Mouse (Mus musculus) splenic B cell, adult 2 months (primary cell): Measurements from ENCODE around the gene Tbc1d9b.

Experiments used
- DNase-seq: peaks from one replicate; pipeline ENCODE4 v3.0.0-alpha.2; 2011; ENCODE audit warnings: low read depth, low spot score
- H3K27me3 ChIP-seq: 2 replicates; pipeline ENCODE4 v1.6.1; 2012; ENCODE audit warnings: mild to moderate bottlenecking, low read length, moderate library complexity, mixed read lengths; ENCODE audit not compliant: control insufficient read depth, poor library complexity, insufficient read depth, severe bottlenecking
- H3K36me3 ChIP-seq: 2 replicates; pipeline ENCODE4 v1.6.1; 2012; ENCODE audit warnings: mild to moderate bottlenecking, low read length, moderate library complexity, mixed read lengths; ENCODE audit not compliant: control insufficient read depth, poor library complexity, insufficient read depth, severe bottlenecking

Gene Tbc1d9b

DNA sequence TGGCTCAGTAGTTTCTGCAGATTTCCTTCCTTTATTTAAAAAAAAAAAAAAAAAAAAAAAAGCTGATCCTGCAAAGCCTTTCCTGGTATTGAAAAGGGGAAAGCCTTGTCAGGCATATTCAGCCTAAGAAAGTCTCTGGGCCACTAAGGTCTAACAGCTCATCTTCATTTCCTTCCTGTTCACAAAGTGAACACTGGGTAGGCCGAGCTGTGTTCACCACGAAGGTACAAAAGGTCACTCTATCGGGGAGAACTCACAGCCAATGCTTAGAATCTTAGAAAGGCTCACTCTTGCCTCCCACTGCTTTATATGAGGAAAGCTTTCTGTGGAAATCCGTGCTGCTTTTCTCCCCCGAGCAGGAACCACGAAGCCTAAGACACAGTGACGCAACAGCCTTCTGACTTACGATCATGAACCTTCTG lies 22.4 kb upstream of the Tbc1d9b start:
- no peak for DNase-seq
- Histone ChIP-seq H3K36me3 (no peaks in the 10 kb centered on the region; the same call in 1 of the 2 replicates), H3K27me3 (no peaks in the 10 kb centered on the region)

DNA sequence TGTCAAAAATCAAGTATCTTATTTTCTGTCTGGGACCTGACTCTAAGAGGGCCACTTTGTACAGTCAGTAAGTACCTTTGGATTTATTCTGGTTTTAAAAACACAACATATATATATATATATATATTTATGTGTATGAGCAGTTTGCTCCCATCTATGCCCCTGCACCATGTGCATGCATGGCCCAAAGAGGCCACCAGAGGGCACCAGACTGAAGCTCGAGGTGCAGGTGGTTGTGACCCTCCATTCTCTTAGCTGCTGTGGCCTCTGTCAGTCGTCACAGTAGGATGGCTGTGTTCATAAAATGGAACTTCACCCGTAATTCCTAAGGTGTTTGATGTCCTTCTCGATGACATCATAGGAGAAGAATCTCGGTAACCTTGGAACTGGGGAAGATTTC lies 16.9 kb upstream of the Tbc1d9b start:
- Histone ChIP-seq H3K36me3 (no peaks in the 10 kb centered on the region), H3K27me3 (no peaks in the 10 kb centered on the region)
- peak; percentile 89 for DNase-seq

DNA sequence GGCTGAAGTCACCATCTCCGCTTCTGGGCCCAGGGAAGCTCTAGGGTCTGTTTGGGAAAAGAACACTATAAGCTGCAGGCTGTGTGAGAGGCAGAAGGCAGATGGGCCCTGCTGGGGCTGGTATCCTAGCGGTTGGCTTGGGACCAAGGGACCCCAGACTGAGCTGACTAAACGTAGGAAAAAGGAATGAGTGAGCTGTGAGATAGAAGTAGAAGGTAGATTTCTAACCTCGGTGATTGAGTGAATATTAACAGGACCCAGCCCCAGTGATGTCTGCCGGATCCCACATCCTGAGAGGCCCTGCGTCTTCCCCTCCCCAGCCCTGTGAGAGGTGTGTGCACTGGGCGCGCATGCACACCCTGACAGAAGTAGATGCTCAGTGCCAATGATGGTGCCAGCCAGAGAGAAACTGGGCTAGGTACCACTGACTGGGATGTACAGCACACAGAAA lies 8.5 kb upstream of the Tbc1d9b start:
- Histone ChIP-seq H3K27me3 (no peaks in the 10 kb centered on the region), H3K36me3 (no peaks in the 10 kb centered on the region; the same call in 1 of the 2 replicates)
- no peak for DNase-seq

DNA sequence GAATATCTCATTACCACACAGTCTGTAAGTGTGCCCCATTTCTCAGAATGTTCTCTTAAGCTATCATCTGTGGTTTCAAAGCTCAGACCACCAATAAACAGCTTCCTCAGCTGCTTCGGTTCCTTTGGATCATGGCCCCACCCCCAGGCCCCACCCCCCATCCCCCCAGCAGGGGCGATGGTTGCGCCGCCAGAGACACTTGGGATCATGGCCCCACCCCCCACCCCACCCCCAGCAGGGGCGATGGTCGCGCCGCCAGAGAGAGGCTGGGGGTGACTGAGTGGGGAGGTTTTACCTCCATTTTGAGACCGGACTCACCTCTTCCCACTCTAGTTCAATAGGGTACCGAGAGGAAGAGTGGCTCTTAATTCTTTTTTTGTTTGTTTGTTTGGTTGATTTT lies 3.4 kb upstream of the Tbc1d9b start:
- H3K27me3 ChIP-seq: no peaks in the 10 kb centered on the region
- no peak for DNase-seq
- no peaks in the 10 kb centered on the region for H3K36me3 ChIP-seq

DNA sequence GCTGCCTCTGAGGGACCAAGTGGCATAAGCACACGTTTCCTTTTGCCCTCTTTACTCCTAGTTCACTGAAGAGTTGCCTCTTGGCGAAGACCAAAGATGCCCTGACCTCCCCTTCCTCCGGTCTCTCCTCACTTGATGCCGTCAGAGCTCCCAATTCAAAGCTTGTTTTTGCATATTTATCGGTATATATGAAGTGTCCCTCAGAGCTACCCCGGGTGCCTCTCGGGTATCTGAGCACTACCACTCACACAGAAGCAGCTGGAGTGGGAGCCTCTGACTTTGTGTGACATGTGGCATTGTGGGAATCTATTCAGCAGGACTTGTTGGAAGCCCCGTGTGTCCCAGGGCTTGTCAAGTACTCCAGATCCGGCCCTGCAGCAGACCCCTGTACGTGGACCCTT lies 605 bp downstream of the Tbc1d9b start:
- no peaks in the 10 kb centered on the region for H3K36me3 ChIP-seq
- H3K27me3 ChIP-seq: no peaks in the 10 kb centered on the region
- peak; percentile 5 for DNase-seq

DNA sequence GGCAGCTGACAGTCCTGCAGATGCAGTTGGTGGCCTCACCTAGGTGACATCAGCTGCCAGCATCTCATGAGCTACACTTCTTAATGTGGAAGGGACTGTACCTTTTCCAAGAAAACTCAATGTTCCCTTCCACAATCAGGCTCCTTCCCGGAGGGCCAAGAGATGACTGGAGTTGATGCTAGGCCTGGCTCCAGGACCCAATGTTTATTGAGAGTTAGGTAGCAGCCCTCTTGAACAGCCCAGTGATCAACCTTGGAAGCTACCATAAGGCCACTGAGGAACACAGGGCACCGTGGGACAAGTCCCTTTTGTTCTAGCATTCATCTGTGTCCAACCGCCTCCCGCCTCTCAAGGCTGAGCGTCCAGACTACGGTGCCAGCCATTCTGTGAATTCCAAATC lies 1.1 kb downstream of the Tbc1d9b start:
- H3K27me3 ChIP-seq: no peaks in the 10 kb centered on the region
- no peaks in the 10 kb centered on the region for H3K36me3 ChIP-seq
- no peak for DNase-seq

DNA sequence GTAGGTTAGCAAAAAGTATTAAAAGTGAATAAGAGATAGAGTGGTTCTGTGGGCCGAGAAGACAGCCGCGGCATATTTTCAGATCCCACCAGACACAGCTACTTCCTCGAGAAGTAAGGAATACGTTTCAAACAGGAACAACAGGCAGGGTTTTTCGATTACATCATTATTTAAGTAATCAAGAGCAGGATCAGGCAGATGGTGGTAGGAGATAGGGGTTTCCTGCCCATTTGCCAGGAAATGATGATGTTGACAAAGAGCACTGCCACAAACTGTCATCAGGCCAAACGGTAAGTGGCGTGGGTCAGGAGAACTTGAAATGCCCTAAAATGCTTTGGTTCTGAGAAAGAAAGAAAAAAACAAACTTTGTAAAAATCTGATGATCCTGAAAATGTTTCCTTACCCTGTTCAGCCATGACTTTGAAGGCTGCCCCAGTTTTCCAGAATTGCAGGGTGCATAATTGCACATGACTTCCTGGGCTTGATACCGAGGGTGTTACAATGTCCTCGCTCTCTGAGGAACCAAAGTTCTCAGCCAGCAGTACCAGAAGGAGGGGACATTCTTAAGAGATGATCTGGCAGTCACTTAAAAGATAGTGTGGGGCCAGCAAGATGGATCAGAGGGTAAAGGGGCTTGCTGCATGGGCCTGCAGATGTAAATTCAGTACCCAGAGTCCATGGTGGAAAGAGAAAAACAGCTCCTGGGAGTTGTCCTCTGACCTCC lies 3.1 kb downstream of the Tbc1d9b start:
- DNase-seq: no peak
- Histone ChIP-seq H3K36me3 (peaks cover 1% of the 10 kb centered on the region; the same call in 1 of the 2 replicates), H3K27me3 (no peaks in the 10 kb centered on the region)

DNA sequence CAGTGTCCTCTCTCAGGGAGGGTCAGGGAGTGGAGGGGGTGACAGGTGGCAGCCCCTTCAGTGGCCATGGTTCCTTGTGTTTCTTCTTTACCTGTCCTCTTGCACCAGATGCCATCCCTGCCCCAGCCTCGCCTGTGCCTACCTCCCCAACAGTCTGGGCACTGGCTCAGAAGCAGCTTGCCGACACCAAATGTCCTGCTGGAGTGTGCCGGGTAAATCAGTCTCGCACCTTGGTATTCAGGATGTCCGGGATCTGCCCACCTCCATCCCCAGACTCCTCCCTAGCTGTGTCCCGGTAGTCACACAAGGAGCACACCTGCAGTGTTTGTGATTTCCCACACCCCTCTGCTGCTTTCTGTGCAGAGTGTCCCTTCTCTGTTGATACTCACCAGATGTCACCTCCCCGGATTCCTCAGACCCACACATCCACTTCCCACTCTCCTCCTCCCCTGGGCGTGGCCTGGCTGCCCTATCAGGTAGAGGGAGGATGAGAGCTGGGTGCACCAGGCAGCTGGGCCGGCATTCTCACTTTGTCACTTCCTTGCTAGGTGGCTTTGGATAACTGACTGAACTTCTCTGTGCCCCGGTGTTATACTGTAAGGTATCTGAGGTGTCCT lies 7.1 kb downstream of the Tbc1d9b start:
- DNase-seq: no peak
- Histone ChIP-seq H3K36me3 (peaks cover 6% of the 10 kb centered on the region; the same call in 1 of the 2 replicates), H3K27me3 (no peaks in the 10 kb centered on the region)

DNA sequence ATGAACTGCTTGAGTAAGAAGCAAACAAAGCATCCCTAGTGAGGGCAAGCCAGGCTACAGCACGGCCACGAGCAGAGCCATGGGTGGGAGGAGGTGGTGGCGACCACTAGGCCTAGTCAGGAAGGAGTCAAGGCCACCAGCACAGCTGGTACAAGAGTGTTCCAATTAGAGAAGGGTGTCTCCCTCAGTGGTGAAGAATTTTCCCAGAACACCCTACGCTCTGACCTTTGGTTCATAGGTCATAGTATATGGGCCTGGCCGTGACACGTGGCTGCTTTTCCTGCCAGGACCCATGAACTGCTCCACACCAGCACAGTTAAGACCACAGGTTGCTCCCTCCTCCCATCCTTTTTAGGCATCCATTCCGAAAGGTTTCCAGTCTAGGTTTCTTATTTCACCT lies 8.4 kb downstream of the Tbc1d9b start:
- peaks cover 6% of the 10 kb centered on the region; the same call in 1 of the 2 replicates for H3K36me3 ChIP-seq
- H3K27me3 ChIP-seq: no peaks in the 10 kb centered on the region
- no peak for DNase-seq

DNA sequence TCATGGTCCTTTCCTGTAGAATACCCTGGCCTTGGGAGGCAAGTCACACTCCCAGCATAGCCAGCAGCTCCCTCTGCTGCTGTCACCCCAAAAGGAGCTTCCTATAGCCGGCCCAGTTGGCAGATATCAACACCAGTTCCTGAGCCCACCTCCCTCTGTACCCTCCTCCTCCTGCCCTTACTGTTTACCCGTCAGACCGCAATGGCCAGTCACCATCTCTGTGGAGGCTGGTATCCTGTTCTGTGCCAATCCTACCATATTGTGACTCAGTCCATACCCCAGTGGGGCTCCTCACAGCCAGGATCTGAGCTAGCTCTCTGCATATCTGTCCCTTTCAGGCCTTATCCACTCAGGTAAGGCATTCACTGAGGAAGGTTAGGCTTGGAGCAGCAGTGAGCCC lies 14.3 kb downstream of the Tbc1d9b start:
- Histone ChIP-seq H3K27me3 (no peaks in the 10 kb centered on the region), H3K36me3 (peaks cover 2% of the 10 kb centered on the region)
- no peak for DNase-seq

DNA sequence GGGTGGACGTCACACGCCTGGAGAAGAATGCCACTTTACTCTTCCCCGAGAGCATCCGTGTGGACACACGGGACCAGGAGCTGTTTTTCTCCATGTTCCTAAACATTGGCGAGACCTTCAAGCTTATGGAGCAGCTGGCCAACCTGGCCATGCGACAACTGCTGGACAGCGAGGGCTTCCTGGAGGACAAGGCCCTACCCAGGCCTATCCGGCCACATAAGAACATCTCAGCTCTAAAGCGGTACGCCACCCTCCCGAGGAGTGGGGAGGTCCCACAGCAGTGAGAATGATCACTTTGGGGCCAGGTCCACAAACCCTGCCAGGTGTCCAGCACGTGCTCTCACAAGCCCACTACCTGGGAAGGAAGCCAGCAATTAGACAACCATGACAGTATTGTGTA lies 14.9 kb downstream of the Tbc1d9b start:
- no peak for DNase-seq
- peaks cover 2% of the 10 kb centered on the region for H3K36me3 ChIP-seq
- H3K27me3 ChIP-seq: no peaks in the 10 kb centered on the region

DNA sequence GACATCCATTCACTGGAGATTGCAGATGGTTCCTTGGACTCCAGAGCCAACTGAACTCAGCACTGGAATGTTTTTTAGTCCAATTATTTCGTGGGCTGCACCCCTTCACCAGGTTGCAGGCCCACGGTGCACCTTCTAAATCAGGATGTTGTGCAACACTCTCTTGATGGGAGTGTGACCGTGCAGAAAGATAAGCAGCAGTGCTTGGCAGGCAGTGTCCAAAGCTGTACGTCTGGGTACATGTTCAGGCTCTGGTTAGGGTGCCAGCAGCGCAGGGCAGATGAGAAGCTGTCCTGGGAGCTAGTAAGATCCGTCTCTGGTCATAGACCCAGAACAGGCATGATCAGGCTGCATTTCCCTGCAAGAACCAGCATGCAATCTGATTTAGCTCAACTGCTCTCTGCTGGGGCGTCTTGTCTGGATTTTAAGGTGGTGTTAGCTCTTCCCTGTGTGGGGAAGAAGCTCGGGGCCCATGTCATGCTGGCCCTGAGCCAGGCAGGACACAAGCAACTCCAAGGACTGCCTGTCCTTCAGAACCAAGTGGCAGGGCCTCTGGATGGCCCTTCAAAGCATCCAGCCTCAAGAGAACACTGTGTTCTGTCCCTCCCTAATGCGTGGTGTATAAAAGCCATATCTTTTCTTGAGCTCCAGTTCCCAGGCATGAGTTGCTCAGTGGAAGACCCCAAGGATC lies 16.2 kb downstream of the Tbc1d9b start:
- DNase-seq: no peak
- Histone ChIP-seq H3K36me3 (peaks cover 8% of the 10 kb centered on the region), H3K27me3 (no peaks in the 10 kb centered on the region)

DNA sequence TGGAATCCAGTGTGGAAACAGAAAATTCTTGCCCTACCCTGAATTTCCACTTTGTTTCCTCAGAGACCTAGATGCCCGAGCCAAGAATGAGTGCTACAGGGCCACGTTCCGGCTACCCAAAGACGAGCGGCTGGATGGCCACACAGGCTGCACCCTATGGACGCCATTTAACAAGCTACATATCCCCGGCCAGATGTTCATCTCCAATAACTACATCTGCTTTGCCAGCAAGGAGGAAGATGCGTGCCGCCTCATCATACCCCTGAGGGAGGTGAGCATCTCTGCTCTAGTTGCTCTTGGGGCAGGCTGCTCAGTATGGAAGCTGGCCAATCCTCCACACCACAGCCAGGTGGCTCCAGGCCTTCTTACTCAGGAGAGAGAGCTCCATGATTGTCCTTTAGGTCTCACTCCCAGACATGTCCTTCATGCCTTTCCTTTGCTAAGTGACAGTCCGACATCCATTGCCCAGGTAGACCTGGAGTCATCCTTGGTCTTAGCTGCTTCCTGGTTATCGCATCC lies 16.8 kb downstream of the Tbc1d9b start:
- no peaks in the 10 kb centered on the region for H3K27me3 ChIP-seq
- DNase-seq: no peak
- peaks cover 6% of the 10 kb centered on the region for H3K36me3 ChIP-seq

DNA sequence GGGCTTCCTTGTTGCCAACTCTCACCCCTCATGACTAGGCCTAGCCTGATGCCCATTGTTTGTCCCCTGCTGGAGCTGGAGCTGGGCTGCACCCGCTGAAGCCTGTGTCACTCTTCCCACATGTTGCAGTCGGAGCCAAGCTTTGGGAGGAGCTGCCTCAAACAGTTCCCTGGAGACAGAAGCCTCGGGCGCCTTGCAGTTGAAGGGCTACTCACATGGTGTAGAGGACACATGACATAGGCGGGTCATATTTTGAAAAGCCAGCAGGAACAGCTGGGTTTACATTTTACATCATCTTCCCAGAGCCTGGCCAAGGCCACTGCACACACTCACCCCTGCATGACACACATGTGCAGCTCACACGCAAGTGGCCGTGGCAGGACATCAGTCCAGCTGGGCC lies 18.0 kb downstream of the Tbc1d9b start:
- no peak for DNase-seq
- Histone ChIP-seq H3K36me3 (peaks cover 6% of the 10 kb centered on the region), H3K27me3 (no peaks in the 10 kb centered on the region)

DNA sequence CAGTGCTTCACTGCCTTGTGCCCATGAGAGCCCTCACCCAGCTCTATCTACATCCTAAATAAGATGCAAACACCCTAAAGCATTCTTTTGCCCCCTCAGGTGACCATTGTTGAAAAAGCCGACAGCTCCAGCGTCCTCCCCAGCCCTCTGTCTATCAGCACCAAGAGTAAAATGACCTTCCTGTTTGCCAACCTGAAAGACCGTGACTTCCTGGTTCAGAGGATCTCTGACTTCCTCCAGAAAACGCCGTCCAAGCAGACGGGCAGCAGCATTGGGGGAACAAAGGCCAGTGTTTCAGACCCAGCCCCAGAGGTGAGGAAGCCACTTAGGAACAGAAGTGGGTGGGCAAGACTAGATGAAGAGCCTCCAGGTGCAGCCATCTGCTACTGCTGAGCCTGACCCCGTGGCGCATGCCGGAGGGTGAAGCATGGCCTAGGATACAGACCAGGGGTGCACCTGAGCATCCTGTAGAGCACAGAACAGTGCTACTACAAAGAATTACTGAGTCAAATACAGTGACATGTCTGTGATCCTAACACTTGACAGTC lies 18.5 kb downstream of the Tbc1d9b start:
- Histone ChIP-seq H3K36me3 (peaks cover 6% of the 10 kb centered on the region), H3K27me3 (no peaks in the 10 kb centered on the region)
- DNase-seq: no peak
